Mouse (Mus musculus) neural tube, embryonic 11.5 days (tissue): ENCODE data around the gene Gm4737. TPM values are rescaled to one million over a fixed set of nuclear protein-coding genes. Genes with fewer than 3 reads are reported as not detected.

Experiments
- ATAC-seq: fragments of 200-750 bp; cut with Nextera tagmentation; 2 replicates; pipeline ENCODE4 v1.8.0; 2017; ENCODE audit warnings: moderate number of reproducible peaks, mild to moderate bottlenecking, moderate TSS enrichment, moderate library complexity; ENCODE audit not compliant: insufficient read depth, low FRiP score, low TSS enrichment
- DNase-seq: peaks from one replicate; pipeline ENCODE4 v3.0.0-alpha.2; 2015; ENCODE audit warnings: low spot score
- H3K27ac ChIP-seq: fragments of 300-500 bp; sonication (generic); 2 replicates; pipeline ENCODE4 v1.5.1; 2014; ENCODE audit warnings: low read depth, mild to moderate bottlenecking, low read length
- H3K27me3 ChIP-seq: fragments of 300-500 bp; sonication (generic); 2 replicates; pipeline ENCODE4 v1.6.1; 2014; ENCODE audit warnings: mild to moderate bottlenecking, low read length, mixed read lengths; ENCODE audit not compliant: control insufficient read depth, insufficient read depth
- H3K36me3 ChIP-seq: fragments of 300-500 bp; sonication (generic); 2 replicates; pipeline ENCODE4 v1.6.1; 2014; ENCODE audit warnings: mild to moderate bottlenecking, low read length, moderate library complexity, mixed read lengths; ENCODE audit not compliant: control insufficient read depth, insufficient read depth
- H3K4me1 ChIP-seq: fragments of 300-500 bp; sonication (generic); 2 replicates; pipeline ENCODE4 v1.6.1; 2014; ENCODE audit warnings: low read length, mixed read lengths; ENCODE audit not compliant: control insufficient read depth, insufficient read depth
- H3K4me2 ChIP-seq: fragments of 300-500 bp; sonication (generic); 2 replicates; pipeline ENCODE4 v1.6.1; 2014; ENCODE audit warnings: low read depth, mild to moderate bottlenecking, moderate library complexity
- H3K4me3 ChIP-seq: fragments of 300-500 bp; sonication (generic); 2 replicates; pipeline ENCODE4 v1.5.1; 2014; ENCODE audit warnings: low read depth, low read length
- H3K9ac ChIP-seq: fragments of 300-500 bp; sonication (generic); 2 replicates; pipeline ENCODE4 v1.6.1; 2014; ENCODE audit warnings: mild to moderate bottlenecking, low read length
- H3K9me3 ChIP-seq: fragments of 300-500 bp; sonication (generic); 2 replicates; pipeline ENCODE4 v1.6.1; 2016; ENCODE audit warnings: low read length; ENCODE audit not compliant: control insufficient read depth
- WGBS: fragments of 180-500 bp; shearing (Covaris S2); extraction: QIAGEN DNeasy Blood & Tissue Kit; methylation state at CpG from one replicate; pipeline ENCODE4 v1.1.7; 2014; 5-methylcytosine and 5-hydroxymethylcytosine counted together
- polyA plus RNA-seq: library from polyadenylated mRNA; unstranded; fragments of >200 nt; fragmentation: Nextera tagmentation; extraction: Ambion mirVana; gene quantifications from 2 replicates; pipeline ENCODE4 v1.2.1, GENCODE M21; 2014

Gm4737 gene
- polyA plus RNA-seq, 1 experiment from 2014 or later: 1.8 TPM

GRCm38 (mm10) chr16:46146962-46147361 is 7.9 kb downstream of the Gm4737 start:
- H3K9me3 ChIP-seq: no peaks in the 10 kb centered on the region
- 74% methylated on average over 3 of the region's 3 CpGs for WGBS
- no peak overlapping the region for H3K9ac ChIP-seq
- DNase-seq: no peak
- no peaks in the 10 kb centered on the region for H3K4me1 ChIP-seq
- no peaks in the 10 kb centered on the region for H3K27me3 ChIP-seq
- no peaks in the 10 kb centered on the region for H3K36me3 ChIP-seq
- no peak overlapping the region for H3K4me2 ChIP-seq
- no peak for ATAC-seq
- H3K27ac ChIP-seq: no peak overlapping the region
- H3K4me3 ChIP-seq: no peak overlapping the region

- no peak for DNase-seq
- Histone ChIP-seq H3K9me3 (no peaks in the 10 kb centered on the region), H3K9ac (no peak overlapping the region), H3K36me3 (no peaks in the 10 kb centered on the region), H3K4me2 (no peak overlapping the region), H3K27ac (no peak overlapping the region), H3K4me3 (no peak overlapping the region), H3K4me1 (no peaks in the 10 kb centered on the region), H3K27me3 (no peaks in the 10 kb centered on the region)
- no peak for ATAC-seq
Measured at GRCm38 (mm10) chr16:46122238-46122637, 32.6 kb downstream of the Gm4737 start.

DNA sequence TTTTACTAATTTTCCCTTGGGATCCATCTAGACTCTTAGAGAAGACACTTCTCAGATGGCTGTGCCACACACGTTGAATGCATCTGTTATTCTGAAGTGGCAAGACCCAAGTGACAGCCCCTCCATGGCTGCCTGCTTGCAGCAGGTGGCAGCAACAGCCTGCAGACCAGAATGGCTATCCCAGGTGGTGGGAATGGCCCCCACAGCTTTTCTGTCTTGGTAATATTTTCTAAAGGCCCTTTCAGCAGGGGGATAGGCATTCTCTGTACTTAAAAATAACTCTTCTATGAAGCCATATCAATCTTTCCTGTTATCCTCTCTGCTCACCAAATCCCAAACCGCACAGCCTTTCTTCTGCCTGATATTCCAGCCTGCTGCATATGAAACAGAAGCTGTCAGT is 33.5 kb downstream of the Gm4737 start:
- Histone ChIP-seq H3K4me2 (no peak overlapping the region), H3K9me3 (no peaks in the 10 kb centered on the region), H3K9ac (no peak overlapping the region), H3K4me3 (no peak overlapping the region), H3K36me3 (no peaks in the 10 kb centered on the region), H3K4me1 (no peaks in the 10 kb centered on the region), H3K27ac (no peak overlapping the region), H3K27me3 (no peaks in the 10 kb centered on the region)
- ATAC-seq (0 out of 2 replicates have a peak, but pooled peaks have one; percentile 50), DNase-seq (peak; percentile 44)
- WGBS: 40% methylated on average over 2 of the region's 2 CpGs

DNA sequence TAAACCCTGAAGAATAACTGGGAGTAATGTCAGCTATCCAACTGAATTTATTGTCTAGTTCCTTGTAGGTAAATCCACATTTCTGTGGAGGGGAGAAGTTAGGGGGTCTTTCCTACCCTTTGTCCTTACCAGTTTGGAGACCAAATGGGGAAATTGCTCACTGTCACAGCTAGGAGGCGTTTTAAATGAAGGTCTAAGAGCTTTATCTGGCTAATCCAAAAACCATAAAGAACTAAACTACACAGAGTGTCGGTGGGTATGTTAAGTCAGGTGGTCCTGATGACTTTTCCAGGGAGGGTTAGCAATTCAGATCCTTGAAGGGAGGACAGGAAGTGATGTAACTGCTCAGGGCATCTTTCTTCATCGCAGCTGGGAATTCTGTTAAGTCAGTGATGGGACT is 34.3 kb downstream of the Gm4737 start:
- Histone ChIP-seq H3K9me3 (no peaks in the 10 kb centered on the region), H3K4me2 (no peak overlapping the region), H3K4me1 (no peaks in the 10 kb centered on the region), H3K27me3 (no peaks in the 10 kb centered on the region), H3K36me3 (no peaks in the 10 kb centered on the region), H3K9ac (no peak overlapping the region), H3K4me3 (no peak overlapping the region), H3K27ac (no peak overlapping the region)
- WGBS: 45% methylated on average over 3 of the region's 3 CpGs
- no peak for ATAC-seq
- no peak for DNase-seq

DNA sequence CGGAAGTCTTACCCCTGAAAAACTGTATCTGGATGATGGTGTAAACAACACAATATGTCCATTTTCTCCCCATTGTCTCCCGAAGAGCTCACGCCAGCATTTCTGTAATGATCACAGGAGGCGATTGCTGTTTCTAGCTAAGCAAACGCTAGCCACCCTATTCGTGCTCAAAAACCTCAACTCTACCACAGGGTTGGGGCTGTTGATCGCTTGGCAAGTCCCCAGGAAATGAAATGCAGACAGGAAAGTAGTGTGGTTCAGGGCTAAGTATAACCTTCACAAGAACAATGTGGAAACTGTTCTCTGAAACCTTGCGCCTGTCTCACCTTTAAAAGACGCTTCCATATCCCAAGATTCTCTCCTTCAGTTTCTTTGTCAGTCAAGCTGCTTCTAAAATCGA is 34.9 kb downstream of the Gm4737 start, which contains the start of gene Cd96:
Gene Cd96, minus strand, starts transcription at position 232 of the 400 bp plus-strand sequence.
- Histone ChIP-seq H3K9me3 (no peaks in the 10 kb centered on the region), H3K36me3 (no peaks in the 10 kb centered on the region), H3K27ac (no peak within 1 kb of the TSS), H3K4me3 (no peak within 1 kb of the TSS), H3K4me1 (no peaks in the 10 kb centered on the region), H3K9ac (no peak within 1 kb of the TSS), H3K4me2 (no peak within 1 kb of the TSS), H3K27me3 (no peaks in the 10 kb centered on the region)
- DNase-seq (no peak), ATAC-seq (no peak)
- 82% methylated on average over 10 of the region's 10 CpGs for WGBS

DNA sequence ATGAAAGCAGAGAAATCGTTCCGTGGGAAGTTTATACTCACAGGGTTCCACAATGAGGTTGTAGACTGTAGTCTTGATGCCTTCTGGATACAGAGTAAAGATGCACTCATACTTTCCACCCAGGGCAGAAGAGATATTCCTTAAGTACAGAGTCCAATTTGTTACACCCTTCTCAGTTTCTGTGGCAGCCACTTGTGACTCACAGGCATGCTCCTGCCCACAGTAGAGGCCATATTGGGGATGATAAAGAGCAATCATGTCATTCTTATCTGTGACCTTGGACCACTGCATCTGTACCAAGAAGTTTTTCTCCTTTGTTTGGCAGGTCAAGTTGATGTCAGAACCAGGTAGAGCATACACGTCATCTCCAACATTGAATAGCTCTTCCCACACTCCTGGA is 37.2 kb downstream of the Gm4737 start:
- 92% methylated on average over 3 of the region's 3 CpGs for WGBS

GRCm38 (mm10) chr16:46114727-46115126 is 40.1 kb downstream of the Gm4737 start:
- H3K4me3 ChIP-seq: no peak overlapping the region
- H3K4me2 ChIP-seq: no peak overlapping the region
- no peaks in the 10 kb centered on the region for H3K27me3 ChIP-seq
- no peaks in the 10 kb centered on the region for H3K9me3 ChIP-seq
- H3K4me1 ChIP-seq: no peaks in the 10 kb centered on the region
- H3K27ac ChIP-seq: no peak overlapping the region
- no peaks in the 10 kb centered on the region for H3K36me3 ChIP-seq
- WGBS: 77% methylated on average over 2 of the region's 2 CpGs
- no peak for ATAC-seq
- no peak for DNase-seq
- no peak overlapping the region for H3K9ac ChIP-seq

More for the DNA sequence above, 37.2 kb downstream of the Gm4737 start:
- Histone ChIP-seq H3K9ac (no peak overlapping the region), H3K36me3 (no peaks in the 10 kb centered on the region), H3K4me2 (no peak overlapping the region), H3K4me1 (no peaks in the 10 kb centered on the region), H3K27me3 (no peaks in the 10 kb centered on the region), H3K9me3 (no peaks in the 10 kb centered on the region), H3K27ac (no peak overlapping the region), H3K4me3 (no peak overlapping the region)
- DNase-seq (no peak), ATAC-seq (no peak)

DNA sequence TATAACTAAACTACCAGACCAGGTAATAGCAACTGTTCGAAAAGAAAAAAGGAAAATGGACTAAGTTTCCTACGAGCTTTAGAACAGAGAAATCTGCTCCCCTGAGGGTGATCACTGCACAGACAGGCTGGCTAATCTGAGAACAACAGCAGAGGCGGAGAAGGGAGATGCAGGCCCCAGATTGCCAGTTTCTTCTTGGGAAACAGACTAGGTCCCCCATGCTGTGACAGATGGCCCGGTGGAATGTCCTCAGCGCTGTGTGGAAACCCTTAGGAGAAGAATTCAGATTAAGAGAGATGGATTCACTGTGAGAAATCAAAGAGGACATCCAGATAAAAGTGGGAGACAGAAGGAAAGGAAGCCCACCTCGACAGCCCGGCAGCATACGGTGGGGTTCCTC is 45.3 kb downstream of the Gm4737 start:
- WGBS: 57% methylated on average over 8 of the region's 8 CpGs
- no peak for ATAC-seq
- Histone ChIP-seq H3K27ac (no peak overlapping the region), H3K9ac (no peak overlapping the region), H3K36me3 (no peaks in the 10 kb centered on the region), H3K4me3 (no peak overlapping the region), H3K4me1 (no peaks in the 10 kb centered on the region), H3K27me3 (no peaks in the 10 kb centered on the region), H3K4me2 (no peak overlapping the region), H3K9me3 (no peaks in the 10 kb centered on the region)
- DNase-seq: no peak

DNA sequence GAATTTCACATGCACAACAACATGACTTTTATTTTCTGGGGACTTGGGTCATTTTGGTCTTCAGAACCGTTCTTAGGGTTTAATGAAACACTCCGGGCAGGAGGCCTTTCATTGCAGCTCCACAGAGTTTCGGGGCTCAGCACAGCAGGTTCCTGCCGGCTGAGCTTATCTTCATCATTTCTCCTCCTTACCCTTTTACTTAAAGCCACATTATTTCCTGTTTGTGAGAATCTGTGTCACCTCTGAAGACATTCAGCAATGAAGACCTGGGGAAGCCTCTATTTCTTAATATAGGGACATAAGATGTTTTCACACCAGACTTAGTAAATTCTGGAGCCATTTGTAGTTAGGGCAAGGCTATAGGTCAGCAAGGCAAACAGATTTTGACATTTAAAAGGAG is 47.4 kb downstream of the Gm4737 start:
- H3K27ac ChIP-seq: no peak overlapping the region
- H3K4me2 ChIP-seq: no peak overlapping the region
- no peaks in the 10 kb centered on the region for H3K27me3 ChIP-seq
- ATAC-seq: no peak
- no peaks in the 10 kb centered on the region for H3K9me3 ChIP-seq
- WGBS: 72% methylated on average over 4 of the region's 4 CpGs
- no peaks in the 10 kb centered on the region for H3K36me3 ChIP-seq
- H3K9ac ChIP-seq: no peak overlapping the region
- H3K4me3 ChIP-seq: no peak overlapping the region
- no peak for DNase-seq
- H3K4me1 ChIP-seq: no peaks in the 10 kb centered on the region
